Mouse (Mus musculus) midbrain, embryonic 11.5 days (tissue): ENCODE measurements around the gene Anxa5. TPM values are rescaled to one million over a fixed set of nuclear protein-coding genes. Genes with fewer than 3 reads are reported as not detected.

ENCODE experiments used
- ATAC-seq: fragments of 200-750 bp; cut with Nextera tagmentation; 2 replicates; pipeline ENCODE4 v1.8.0; 2017; ENCODE audit warnings: moderate TSS enrichment, moderate library complexity; ENCODE audit not compliant: low FRiP score
- DNase-seq: peaks from one replicate; pipeline ENCODE4 v3.0.0; 2015; ENCODE audit warnings: low spot score; ENCODE audit errors: missing footprints
- H3K27ac ChIP-seq: fragments of 300-500 bp; sonication (generic); 2 replicates; pipeline ENCODE4 v1.5.1; 2014; ENCODE audit warnings: low read depth, low read length
- H3K27me3 ChIP-seq: fragments of 300-500 bp; sonication (generic); 2 replicates; pipeline ENCODE4 v1.6.1; 2014; ENCODE audit warnings: mild to moderate bottlenecking, low read length, moderate library complexity, mixed read lengths; ENCODE audit not compliant: control insufficient read depth, insufficient read depth
- H3K36me3 ChIP-seq: fragments of 300-500 bp; sonication (generic); 2 replicates; pipeline ENCODE4 v1.6.1; 2014; ENCODE audit warnings: mild to moderate bottlenecking, low read length, moderate library complexity, mixed read lengths; ENCODE audit not compliant: control insufficient read depth, insufficient read depth
- H3K4me1 ChIP-seq: fragments of 300-500 bp; sonication (generic); 2 replicates; pipeline ENCODE4 v1.6.1; 2014; ENCODE audit warnings: low read length; ENCODE audit not compliant: control insufficient read depth, insufficient read depth
- H3K4me2 ChIP-seq: fragments of 300-500 bp; sonication (generic); 2 replicates; pipeline ENCODE4 v1.6.1; 2014; ENCODE audit warnings: mild to moderate bottlenecking, moderate library complexity
- H3K4me3 ChIP-seq: fragments of 300-500 bp; sonication (generic); 2 replicates; pipeline ENCODE4 v1.5.1; 2014; ENCODE audit warnings: low read depth, low read length
- H3K9ac ChIP-seq: fragments of 300-500 bp; sonication (generic); 2 replicates; pipeline ENCODE4 v1.6.1; 2014; ENCODE audit warnings: low read length
- H3K9me3 ChIP-seq: fragments of 300-500 bp; sonication (generic); 2 replicates; pipeline ENCODE4 v1.6.1; 2016; ENCODE audit warnings: low read length; ENCODE audit not compliant: control insufficient read depth
- WGBS: fragments of 180-500 bp; shearing (Covaris S2); extraction: QIAGEN DNeasy Blood & Tissue Kit; methylation state at CpG from one replicate; pipeline ENCODE4 v1.1.7; 2014; 5-methylcytosine and 5-hydroxymethylcytosine counted together
- polyA plus RNA-seq: library from polyadenylated mRNA; unstranded; fragments of >200 nt; fragmentation: Nextera tagmentation; extraction: Ambion mirVana; gene quantifications from 2 replicates; pipeline ENCODE4 v1.2.1, GENCODE M21; 2014

Anxa5 gene
- polyA plus RNA-seq, 1 experiment from 2014 or later = 98.4 TPM

DNA sequence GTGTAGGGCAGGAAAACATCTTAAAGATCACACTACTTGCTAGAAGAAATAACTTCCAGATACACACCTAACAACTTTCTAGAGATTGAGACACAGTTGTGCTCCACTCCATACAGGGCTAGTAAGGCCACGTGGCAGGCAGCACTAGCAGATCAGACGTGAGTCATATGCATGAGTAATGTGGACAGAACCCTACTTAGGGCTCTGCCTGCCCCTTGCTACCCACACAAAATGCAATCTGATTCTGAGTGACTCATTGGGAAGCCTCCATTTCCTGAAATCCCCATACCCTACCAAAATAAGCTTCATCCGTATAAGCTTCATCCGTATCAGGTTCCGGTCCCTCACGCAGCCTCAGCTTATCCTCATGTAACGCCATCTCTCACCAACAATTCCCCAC, 8.1 kb downstream of the Anxa5 start:
- no peaks in the 10 kb centered on the region for H3K4me1 ChIP-seq
- H3K36me3 ChIP-seq = no peaks in the 10 kb centered on the region
- no peaks in the 10 kb centered on the region for H3K27me3 ChIP-seq
- no peak overlapping the region for H3K4me3 ChIP-seq
- H3K27ac ChIP-seq = no peak overlapping the region
- DNase-seq (no peak), ATAC-seq (no peak)
- WGBS = 91% methylated on average over 7 of the region's 7 CpGs
- no peaks in the 10 kb centered on the region for H3K9me3 ChIP-seq
- no peak overlapping the region for H3K9ac ChIP-seq
- H3K4me2 ChIP-seq = no peak overlapping the region

DNA sequence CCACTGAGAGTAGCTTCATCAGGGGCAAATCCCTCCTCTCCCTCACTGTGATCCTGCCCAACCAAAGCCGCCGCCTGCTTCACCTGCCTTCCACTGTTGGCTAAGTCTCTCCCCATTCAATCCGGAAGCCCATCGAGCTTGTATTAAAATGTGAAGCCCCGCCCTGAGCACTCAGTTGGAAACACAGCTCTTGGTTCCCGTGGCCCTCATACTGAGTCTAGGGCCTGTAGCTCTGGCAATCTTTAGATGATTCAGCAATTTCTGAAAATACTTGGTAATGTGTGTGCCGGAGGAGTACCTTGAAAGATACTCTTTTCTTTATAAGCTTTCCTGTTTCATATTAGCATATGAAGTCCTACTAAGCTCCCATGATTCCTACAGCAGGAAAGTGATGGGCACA, 10.2 kb downstream of the Anxa5 start:
- Histone ChIP-seq H3K27me3 (no peaks in the 10 kb centered on the region), H3K9me3 (no peaks in the 10 kb centered on the region), H3K9ac (no peak overlapping the region), H3K36me3 (no peaks in the 10 kb centered on the region; the same call in 1 of the 2 replicates), H3K4me1 (no peaks in the 10 kb centered on the region), H3K4me3 (no peak overlapping the region), H3K4me2 (no peak overlapping the region), H3K27ac (no peak overlapping the region)
- ATAC-seq (no peak), DNase-seq (no peak)
- WGBS = 61% methylated on average over 7 of the region's 7 CpGs

DNA sequence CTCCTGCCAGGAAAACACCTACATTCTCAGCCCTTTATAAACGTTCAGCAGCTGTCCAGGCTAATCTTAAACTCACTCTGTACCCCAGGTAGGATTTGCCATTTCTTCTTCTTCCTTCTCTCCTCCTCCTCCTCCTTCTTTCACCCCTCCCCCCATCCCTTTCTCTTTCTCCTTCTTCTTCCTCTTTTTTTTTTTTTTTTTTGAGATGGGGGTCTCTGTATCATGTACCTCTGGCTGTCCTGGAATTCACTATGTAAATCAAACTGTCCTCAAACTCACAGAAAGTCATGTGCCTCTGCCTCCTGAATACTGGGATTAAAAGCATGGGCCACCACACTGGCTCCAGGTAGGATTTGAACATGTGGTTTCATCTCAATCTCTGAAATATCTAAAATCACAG, 13.3 kb downstream of the Anxa5 start:
- H3K4me2 ChIP-seq = no peak overlapping the region
- no peak for DNase-seq
- no peaks in the 10 kb centered on the region for H3K4me1 ChIP-seq
- no peaks in the 10 kb centered on the region; the same call in 1 of the 2 replicates for H3K36me3 ChIP-seq
- H3K9ac ChIP-seq = no peak overlapping the region
- ATAC-seq = no peak
- H3K27me3 ChIP-seq = no peaks in the 10 kb centered on the region
- no peak overlapping the region for H3K27ac ChIP-seq
- no peaks in the 10 kb centered on the region for H3K9me3 ChIP-seq
- WGBS = 42% methylated on average over 1 of the region's 1 CpGs
- no peak overlapping the region for H3K4me3 ChIP-seq

DNA sequence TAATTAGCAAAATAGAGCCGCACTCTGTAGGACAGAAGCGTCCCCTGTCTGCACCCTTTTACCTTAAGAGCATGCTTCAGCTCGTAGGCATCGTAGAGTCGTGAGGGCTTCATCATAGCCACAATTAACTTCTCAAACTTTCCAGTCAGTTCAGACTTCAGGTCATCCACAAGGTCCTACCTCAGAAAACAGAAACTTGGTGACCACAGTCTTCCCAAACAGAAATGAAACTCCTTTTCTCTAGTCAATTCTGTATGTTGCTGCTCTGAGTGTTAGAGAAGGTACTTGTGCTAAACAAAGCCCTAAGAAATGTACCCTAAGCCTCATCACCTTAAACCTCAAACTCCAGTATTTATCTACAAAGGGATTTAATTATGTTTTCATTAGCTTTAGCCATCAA, 13.9 kb downstream of the Anxa5 start:
- H3K4me1 ChIP-seq = no peaks in the 10 kb centered on the region
- 85% methylated on average over 5 of the region's 5 CpGs for WGBS
- H3K9me3 ChIP-seq = no peaks in the 10 kb centered on the region
- H3K27me3 ChIP-seq = no peaks in the 10 kb centered on the region
- H3K27ac ChIP-seq = no peak overlapping the region
- H3K9ac ChIP-seq = no peak overlapping the region
- no peak overlapping the region for H3K4me2 ChIP-seq
- no peaks in the 10 kb centered on the region; the same call in 1 of the 2 replicates for H3K36me3 ChIP-seq
- DNase-seq (no peak), ATAC-seq (no peak)
- H3K4me3 ChIP-seq = no peak overlapping the region

DNA sequence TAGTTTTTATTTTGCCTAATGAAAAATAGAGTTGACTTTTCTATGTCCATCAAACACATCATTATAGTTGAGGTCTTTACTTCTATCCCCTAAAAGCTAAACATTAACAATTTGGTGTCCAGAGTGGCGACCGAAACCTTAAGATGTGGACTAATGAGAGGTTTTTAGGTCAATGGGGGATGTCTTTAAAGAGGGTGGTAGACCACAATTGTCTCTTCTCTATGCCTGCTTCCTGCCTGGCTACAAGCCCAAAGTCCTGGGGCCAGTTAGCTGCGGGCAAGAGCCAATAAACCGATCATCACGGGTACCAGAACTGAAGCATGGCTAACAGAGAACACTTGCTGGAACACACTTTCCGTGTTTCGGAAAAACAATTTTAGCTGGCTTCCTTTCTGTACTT, 15.0 kb downstream of the Anxa5 start:
- H3K4me1 ChIP-seq = no peaks in the 10 kb centered on the region
- H3K36me3 ChIP-seq = no peaks in the 10 kb centered on the region; the same call in 1 of the 2 replicates
- WGBS = 95% methylated on average over 7 of the region's 7 CpGs
- no peak overlapping the region for H3K4me3 ChIP-seq
- no peak overlapping the region for H3K9ac ChIP-seq
- no peak for ATAC-seq
- H3K4me2 ChIP-seq = no peak overlapping the region
- H3K27ac ChIP-seq = no peak overlapping the region
- H3K9me3 ChIP-seq = no peaks in the 10 kb centered on the region
- no peaks in the 10 kb centered on the region for H3K27me3 ChIP-seq
- no peak for DNase-seq

DNA sequence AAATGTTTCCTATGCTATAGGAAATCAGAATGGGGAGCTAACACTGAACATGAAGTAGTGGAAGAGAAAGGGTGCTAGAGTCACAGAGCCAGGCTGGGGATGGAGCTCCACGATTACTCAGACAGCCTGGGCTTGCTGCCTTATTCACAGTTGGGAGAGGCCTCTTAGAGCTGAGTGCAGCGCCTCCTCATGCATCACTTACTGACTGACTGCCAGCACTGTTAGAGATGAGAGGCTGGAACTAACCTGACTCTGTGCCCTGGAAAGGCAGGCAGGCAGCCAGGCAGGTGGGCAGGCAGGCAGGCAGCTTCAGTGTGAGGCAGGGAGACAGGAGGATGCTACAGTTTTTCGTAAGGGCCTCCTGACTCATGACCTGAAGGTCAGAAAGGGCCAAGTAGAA, 20.1 kb downstream of the Anxa5 start:
- no peak for DNase-seq
- Histone ChIP-seq H3K4me2 (no peak overlapping the region), H3K36me3 (no peaks in the 10 kb centered on the region), H3K4me1 (no peaks in the 10 kb centered on the region), H3K27me3 (no peaks in the 10 kb centered on the region), H3K9me3 (no peaks in the 10 kb centered on the region), H3K4me3 (no peak overlapping the region), H3K9ac (no peak overlapping the region), H3K27ac (no peak overlapping the region)
- 64% methylated on average over 3 of the region's 3 CpGs for WGBS
- no peak for ATAC-seq

DNA sequence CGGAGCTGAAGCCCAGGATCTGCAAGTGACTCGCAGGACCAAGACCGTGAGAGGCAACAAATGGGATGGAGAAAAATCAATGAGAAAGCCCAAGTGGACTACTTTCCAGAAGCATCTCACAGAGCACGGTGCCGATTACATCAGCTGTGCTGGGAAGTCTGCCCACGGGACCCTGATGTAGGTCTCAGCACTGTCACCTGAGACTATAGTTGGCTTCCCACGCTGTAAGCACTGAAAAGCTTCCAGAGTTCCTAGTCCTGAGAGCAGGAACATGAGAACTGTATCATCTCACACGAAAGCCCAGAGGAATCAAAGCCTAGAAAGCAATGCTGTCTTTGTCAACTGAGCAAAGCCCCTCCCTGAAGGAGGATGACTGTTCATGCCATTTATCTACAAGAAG, 20.6 kb downstream of the Anxa5 start:
- Histone ChIP-seq H3K9ac (no peak overlapping the region), H3K27ac (no peak overlapping the region), H3K4me2 (no peak overlapping the region), H3K27me3 (no peaks in the 10 kb centered on the region), H3K36me3 (no peaks in the 10 kb centered on the region), H3K4me1 (no peaks in the 10 kb centered on the region), H3K4me3 (no peak overlapping the region), H3K9me3 (no peaks in the 10 kb centered on the region)
- ATAC-seq (no peak), DNase-seq (no peak)
- WGBS = 93% methylated on average over 8 of the region's 8 CpGs

DNA sequence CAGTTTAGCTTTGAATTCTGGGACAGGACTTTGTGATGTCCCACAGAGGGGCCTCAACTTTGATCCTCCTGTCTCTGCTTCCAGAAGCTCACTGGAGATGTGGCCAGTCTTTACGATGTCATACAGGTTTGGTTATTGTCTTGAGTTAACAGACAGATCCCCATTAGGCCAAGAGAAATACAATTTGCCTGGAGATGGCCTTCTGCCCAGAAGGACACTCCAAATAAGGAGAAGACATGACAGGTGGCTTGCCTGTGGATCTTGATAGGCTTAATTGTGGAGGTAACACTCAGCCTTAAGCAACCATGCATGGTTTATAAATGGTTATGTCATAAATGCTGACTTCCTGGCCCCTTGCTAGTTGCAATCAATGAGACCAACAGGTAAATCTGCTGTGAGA, 23.2 kb downstream of the Anxa5 start:
- ATAC-seq (no peak), DNase-seq (no peak)
- Histone ChIP-seq H3K4me3 (no peak overlapping the region), H3K27me3 (no peaks in the 10 kb centered on the region), H3K4me1 (no peaks in the 10 kb centered on the region; the same call in 1 of the 2 replicates), H3K36me3 (no peaks in the 10 kb centered on the region), H3K27ac (no peak overlapping the region), H3K4me2 (no peak overlapping the region), H3K9me3 (no peaks in the 10 kb centered on the region), H3K9ac (no peak overlapping the region)
- WGBS = 89% methylated on average over 1 of the region's 1 CpGs

DNA sequence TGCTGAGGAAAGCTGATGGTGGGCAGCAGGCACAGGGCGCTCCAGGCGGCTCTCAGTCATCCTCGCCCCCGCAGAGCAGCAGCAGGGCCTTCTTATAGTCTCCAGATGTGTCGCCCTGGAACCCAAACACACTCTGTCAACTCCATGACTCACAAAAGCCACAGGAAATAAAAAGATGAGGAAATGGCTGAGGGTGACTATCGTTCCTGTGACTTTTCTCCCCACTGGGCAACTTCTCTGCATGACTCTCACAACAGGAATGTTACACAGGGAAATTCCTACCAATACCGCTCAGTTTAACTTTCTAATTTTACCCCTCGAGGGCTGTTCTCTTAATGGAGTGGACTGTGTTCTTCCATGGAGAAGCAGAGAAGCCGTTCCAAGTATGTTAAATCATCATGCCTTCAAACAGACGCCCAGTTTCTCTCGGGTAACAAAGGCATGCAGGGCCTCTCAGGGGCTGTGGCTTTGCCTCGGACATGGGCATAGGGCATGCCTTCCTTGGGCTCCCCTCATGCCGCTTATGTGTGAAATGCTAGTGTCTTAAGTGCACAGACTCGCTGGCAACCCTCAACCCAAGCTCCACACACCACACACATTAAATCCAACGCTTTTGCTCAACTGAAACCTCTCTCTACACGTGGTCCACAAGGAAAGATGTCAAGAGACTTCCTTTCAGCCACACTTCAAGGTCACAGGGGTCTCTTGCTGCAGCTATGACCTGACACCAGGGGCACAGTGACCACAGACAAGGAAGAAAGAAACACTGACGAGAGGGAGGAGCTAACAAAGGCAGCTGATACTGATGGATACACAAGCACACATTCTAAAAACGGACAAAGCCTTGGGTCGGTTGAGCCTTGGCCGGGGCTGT, 26.2 kb downstream of the Anxa5 start:
- Histone ChIP-seq H3K27ac (no peak overlapping the region), H3K4me3 (no peak overlapping the region), H3K36me3 (no peaks in the 10 kb centered on the region), H3K27me3 (no peaks in the 10 kb centered on the region), H3K4me2 (no peak overlapping the region), H3K9me3 (no peaks in the 10 kb centered on the region), H3K9ac (no peak overlapping the region), H3K4me1 (no peaks in the 10 kb centered on the region; the same call in 1 of the 2 replicates)
- ATAC-seq = no peak
- 42% methylated on average over 20 of the region's 20 CpGs for WGBS
- DNase-seq = no peak
